Mouse (Mus musculus) liver, embryonic 13.5 days (tissue): ENCODE results near the gene Fgfr2. TPM values are rescaled to one million over a fixed set of nuclear protein-coding genes. Genes with fewer than 3 reads are reported as not detected.
A peak's percentile ranks its signal among the peaks of the same experiment; 100 is the strongest.

Experiments
- ATAC-seq: fragments of 200-750 bp; cut with Nextera tagmentation; 2 replicates; pipeline ENCODE4 v1.8.0; 2017; ENCODE audit warnings: low read depth, mild to moderate bottlenecking, moderate number of reproducible peaks, moderate library complexity
- DNase-seq: peaks from one replicate; pipeline ENCODE4 v3.0.0; 2022
- H3K27ac ChIP-seq: fragments of 300-500 bp; sonication (generic); 2 replicates; pipeline ENCODE4 v1.5.1; 2015; ENCODE audit warnings: moderate library complexity, mild to moderate bottlenecking, inconsistent platforms
- H3K27me3 ChIP-seq: fragments of 300-500 bp; sonication (generic); 2 replicates; pipeline ENCODE4 v1.6.1; 2015; ENCODE audit warnings: mild to moderate bottlenecking, inconsistent platforms
- H3K36me3 ChIP-seq: fragments of 300-500 bp; sonication (generic); 2 replicates; pipeline ENCODE4 v1.6.1; 2015; ENCODE audit warnings: mild to moderate bottlenecking, inconsistent platforms
- H3K4me1 ChIP-seq: fragments of 300-500 bp; sonication (generic); replicated peaks from 2 replicates; pipeline ENCODE4 v1.6.1; 2015; ENCODE audit warnings: inconsistent platforms
- H3K4me2 ChIP-seq: fragments of 300-500 bp; sonication (generic); 2 replicates; pipeline ENCODE4 v1.6.1; 2015; ENCODE audit warnings: inconsistent platforms, mild to moderate bottlenecking, moderate library complexity
- H3K4me3 ChIP-seq: fragments of 300-500 bp; sonication (generic); replicated peaks from 2 replicates; pipeline ENCODE4 v1.5.1; 2015; ENCODE audit warnings: mild to moderate bottlenecking, inconsistent platforms
- H3K9ac ChIP-seq: fragments of 300-500 bp; sonication (generic); 2 replicates; pipeline ENCODE4 v1.6.1; 2015; ENCODE audit warnings: mild to moderate bottlenecking, inconsistent platforms
- H3K9me3 ChIP-seq: fragments of 300-500 bp; sonication (generic); replicated peaks from 2 replicates; pipeline ENCODE4 v1.6.1; 2016; ENCODE audit warnings: inconsistent platforms
- WGBS: fragments of 180-500 bp; shearing (Covaris S2); methylation state at CpG from one replicate; pipeline ENCODE4 v1.1.7; 2015; ENCODE audit not compliant: insufficient replicate concordance; 5-methylcytosine and 5-hydroxymethylcytosine counted together
- polyA plus RNA-seq: library from polyadenylated mRNA; unstranded; fragments of >200 nt; fragmentation: Nextera tagmentation; extraction: Ambion mirVana; gene quantifications from 2 replicates; pipeline ENCODE4 v1.2.1, GENCODE M21; 2015

Fgfr2 gene
- polyA plus RNA-seq, 1 experiment from 2014 or later: 8.9 TPM

- H3K4me3 ChIP-seq: no peak overlapping the region
- 0 out of 2 replicates have a peak, but pooled peaks cover 6% of the 10 kb centered on the region for H3K4me1 ChIP-seq
- DNase-seq: no peak
- no peak overlapping the region for H3K9ac ChIP-seq
- ATAC-seq: peak; percentile 72
- no peak overlapping the region for H3K27ac ChIP-seq
- no peaks in the 10 kb centered on the region for H3K9me3 ChIP-seq
- H3K27me3 ChIP-seq: no peaks in the 10 kb centered on the region
- H3K4me2 ChIP-seq: no peak overlapping the region
- WGBS: 73% methylated on average over 6 of the region's 6 CpGs
- no peaks in the 10 kb centered on the region for H3K36me3 ChIP-seq
These were observed 2406.2 kb downstream of the Fgfr2 start for GRCm38 (mm10) chr7:130716989-130717388.

GRCm38 (mm10) chr7:130716341-130716740 lies 2406.8 kb downstream of the Fgfr2 start:
- Histone ChIP-seq H3K36me3 (no peaks in the 10 kb centered on the region), H3K4me1 (0 out of 2 replicates have a peak, but pooled peaks cover 6% of the 10 kb centered on the region), H3K9me3 (no peaks in the 10 kb centered on the region), H3K9ac (no peak overlapping the region), H3K4me3 (no peak overlapping the region), H3K27me3 (no peaks in the 10 kb centered on the region), H3K27ac (peak overlapping the region; percentile 29), H3K4me2 (no peak overlapping the region)
- WGBS: 57% methylated on average over 4 of the region's 4 CpGs
- DNase-seq: no peak
- no peak for ATAC-seq

DNA sequence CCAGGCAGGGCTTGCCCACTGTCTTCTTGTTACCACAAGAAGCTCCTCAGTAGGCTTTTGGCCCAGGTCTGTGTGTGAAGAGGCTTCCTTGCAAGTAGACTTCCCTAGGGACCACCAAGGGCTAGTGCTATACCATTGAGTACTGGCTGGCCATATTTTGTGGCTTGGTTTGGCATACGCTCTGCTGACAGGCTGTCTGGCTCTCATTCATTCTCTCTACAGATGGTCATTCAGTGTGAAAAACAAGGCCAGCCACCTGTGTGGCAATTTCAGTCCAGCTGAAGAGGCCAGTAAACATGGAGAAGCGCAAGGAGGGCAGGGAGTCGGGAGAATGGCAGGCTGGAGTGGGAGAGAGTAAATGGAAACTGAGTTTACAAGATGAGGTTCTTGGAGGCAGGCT lies 2407.7 kb downstream of the Fgfr2 start:
- Histone ChIP-seq H3K4me1 (0 out of 2 replicates have a peak, but pooled peaks cover 6% of the 10 kb centered on the region), H3K36me3 (no peaks in the 10 kb centered on the region), H3K9ac (no peak overlapping the region), H3K27ac (no peak overlapping the region), H3K4me2 (no peak overlapping the region), H3K27me3 (no peaks in the 10 kb centered on the region), H3K9me3 (no peaks in the 10 kb centered on the region), H3K4me3 (no peak overlapping the region)
- DNase-seq (no peak), ATAC-seq (no peak)
- WGBS: 73% methylated on average over 3 of the region's 3 CpGs

GRCm38 (mm10) chr7:130713319-130713718 lies 2409.8 kb downstream of the Fgfr2 start:
- DNase-seq (no peak), ATAC-seq (no peak)
- Histone ChIP-seq H3K4me3 (no peak overlapping the region), H3K4me2 (no peak overlapping the region), H3K27ac (no peak overlapping the region), H3K36me3 (no peaks in the 10 kb centered on the region), H3K9ac (no peak overlapping the region), H3K4me1 (peaks cover 14% of the 10 kb centered on the region; the same call in 1 of the 2 replicates), H3K27me3 (no peaks in the 10 kb centered on the region), H3K9me3 (no peaks in the 10 kb centered on the region)
- WGBS: 64% methylated on average over 6 of the region's 6 CpGs

- H3K9ac ChIP-seq: no peak overlapping the region
- H3K36me3 ChIP-seq: no peaks in the 10 kb centered on the region
- no peaks in the 10 kb centered on the region for H3K27me3 ChIP-seq
- no peak overlapping the region for H3K4me2 ChIP-seq
- H3K4me3 ChIP-seq: no peak overlapping the region
- 69% methylated on average over 7 of the region's 7 CpGs for WGBS
- no peak overlapping the region for H3K27ac ChIP-seq
- no peaks in the 10 kb centered on the region for H3K9me3 ChIP-seq
- DNase-seq (no peak), ATAC-seq (no peak)
- H3K4me1 ChIP-seq: peaks cover 14% of the 10 kb centered on the region; the same call in 1 of the 2 replicates
These were observed 2411.3 kb downstream of the Fgfr2 start for GRCm38 (mm10) chr7:130711851-130712250.

DNA sequence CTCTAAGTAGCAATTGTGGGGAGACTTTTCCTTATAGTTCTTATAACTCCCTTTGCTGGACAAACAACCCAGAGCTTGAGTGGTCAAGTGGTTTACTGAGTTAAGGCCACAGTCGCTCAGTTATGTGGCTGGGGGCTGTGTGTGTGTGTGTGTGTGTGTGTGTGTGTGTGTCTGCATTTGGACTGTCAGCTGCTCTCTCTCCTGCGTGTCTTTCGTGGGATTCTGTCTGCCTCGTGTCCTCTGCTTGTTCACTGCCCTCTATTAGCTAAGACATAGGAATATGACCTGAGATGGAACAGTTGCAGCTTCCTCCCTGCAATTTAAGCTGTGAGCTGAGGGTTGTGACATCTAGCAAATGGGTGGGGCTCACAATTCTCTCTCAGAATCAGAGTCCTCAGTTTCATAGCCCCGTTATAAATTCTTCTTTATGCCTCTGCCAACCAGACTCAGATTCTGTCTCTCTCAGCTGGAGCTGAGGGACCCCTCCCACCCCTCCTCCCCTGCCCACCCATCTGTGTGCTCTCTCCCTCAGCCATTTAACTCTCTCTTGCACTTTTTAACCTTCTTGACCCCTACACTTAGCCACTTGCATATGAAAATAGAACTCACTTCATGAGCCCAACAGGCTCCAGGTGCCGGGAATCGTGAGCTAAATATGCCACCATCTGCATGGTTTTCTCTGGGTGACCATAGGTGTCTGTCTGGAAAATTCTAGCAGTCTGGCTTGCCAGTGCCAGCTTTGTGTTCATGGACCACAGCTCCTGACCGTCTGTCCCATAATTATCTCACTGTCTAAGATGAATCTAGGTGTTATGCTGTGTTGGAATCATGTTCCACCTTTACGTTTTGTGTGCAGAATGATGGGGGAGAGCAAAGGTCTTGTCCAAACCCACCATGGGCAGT lies 2413.5 kb downstream of the Fgfr2 start:
- WGBS: 53% methylated on average over 9 of the region's 9 CpGs
- Histone ChIP-seq H3K4me3 (no peak overlapping the region), H3K4me1 (peaks cover 14% of the 10 kb centered on the region; the same call in 1 of the 2 replicates), H3K4me2 (no peak overlapping the region), H3K9me3 (no peaks in the 10 kb centered on the region), H3K9ac (no peak overlapping the region), H3K27ac (peak overlapping the region; percentile 50; the same call in 1 of the 2 replicates), H3K36me3 (no peaks in the 10 kb centered on the region), H3K27me3 (no peaks in the 10 kb centered on the region)
- ATAC-seq (peak; percentile 27; the same call in 1 of the 2 replicates), DNase-seq (no peak)

GRCm38 (mm10) chr7:130708940-130709339 lies 2414.2 kb downstream of the Fgfr2 start:
- no peaks in the 10 kb centered on the region for H3K9me3 ChIP-seq
- H3K9ac ChIP-seq: no peak overlapping the region
- no peak overlapping the region for H3K4me3 ChIP-seq
- H3K36me3 ChIP-seq: no peaks in the 10 kb centered on the region
- DNase-seq (no peak), ATAC-seq (peak; percentile 60)
- H3K4me2 ChIP-seq: no peak overlapping the region
- H3K27ac ChIP-seq: peak overlapping the region; percentile 50
- WGBS: 59% methylated on average over 9 of the region's 9 CpGs
- peaks cover 14% of the 10 kb centered on the region; the same call in 1 of the 2 replicates for H3K4me1 ChIP-seq
- H3K27me3 ChIP-seq: no peaks in the 10 kb centered on the region

DNA sequence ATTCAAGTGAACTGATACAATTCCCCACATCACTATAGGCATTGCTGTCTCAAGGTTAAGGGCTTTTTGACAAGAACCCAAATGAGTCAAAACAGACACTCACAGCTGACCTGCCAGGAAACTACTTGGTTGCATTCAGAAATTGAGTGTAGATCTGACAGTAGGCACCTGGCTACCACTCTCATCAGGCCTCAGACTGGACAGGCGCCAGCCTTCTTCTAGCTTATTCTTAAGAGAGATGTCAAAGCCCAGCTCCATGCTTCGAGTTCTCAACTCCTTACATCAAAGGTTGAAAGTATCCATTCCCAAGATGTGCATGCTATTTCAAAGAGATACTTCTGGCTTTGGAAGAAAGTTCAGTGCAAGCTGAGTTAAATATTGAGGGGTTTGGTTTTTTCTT lies 2417.9 kb downstream of the Fgfr2 start:
- Histone ChIP-seq H3K4me1 (peaks cover 7% of the 10 kb centered on the region; the same call in 1 of the 2 replicates), H3K9me3 (no peaks in the 10 kb centered on the region)
- WGBS: 60% methylated on average over 2 of the region's 2 CpGs

GRCm38 (mm10) chr7:130701336-130701735 lies 2421.8 kb downstream of the Fgfr2 start:
- no peaks in the 10 kb centered on the region for H3K27me3 ChIP-seq
- peaks cover 7% of the 10 kb centered on the region; the same call in 1 of the 2 replicates for H3K4me1 ChIP-seq
- DNase-seq (no peak), ATAC-seq (no peak)
- no peak overlapping the region for H3K9ac ChIP-seq
- no peak overlapping the region for H3K27ac ChIP-seq
- WGBS: 68% methylated on average over 1 of the region's 1 CpGs
- no peak overlapping the region for H3K4me3 ChIP-seq
- no peaks in the 10 kb centered on the region for H3K36me3 ChIP-seq
- H3K4me2 ChIP-seq: no peak overlapping the region
- H3K9me3 ChIP-seq: no peaks in the 10 kb centered on the region

More for the DNA sequence above, 2417.9 kb downstream of the Fgfr2 start:
- Histone ChIP-seq H3K4me2 (no peak overlapping the region), H3K27ac (no peak overlapping the region), H3K4me3 (no peak overlapping the region), H3K27me3 (no peaks in the 10 kb centered on the region), H3K9ac (no peak overlapping the region), H3K36me3 (no peaks in the 10 kb centered on the region)
- DNase-seq (no peak), ATAC-seq (no peak)

GRCm38 (mm10) chr7:130698480-130698879 lies 2424.7 kb downstream of the Fgfr2 start:
- H3K4me3 ChIP-seq: no peak overlapping the region
- DNase-seq: no peak
- no peaks in the 10 kb centered on the region for H3K36me3 ChIP-seq
- no peak overlapping the region for H3K27ac ChIP-seq
- peaks cover 23% of the 10 kb centered on the region for H3K4me1 ChIP-seq
- H3K9ac ChIP-seq: no peak overlapping the region
- no peak overlapping the region for H3K4me2 ChIP-seq
- ATAC-seq: no peak
- no peaks in the 10 kb centered on the region; the same call in 1 of the 2 replicates for H3K27me3 ChIP-seq
- no peaks in the 10 kb centered on the region for H3K9me3 ChIP-seq

- 79% methylated on average over 16 of the region's 16 CpGs for WGBS
- H3K4me1 ChIP-seq: peaks cover 35% of the 10 kb centered on the region
These were observed 2426.6 kb downstream of the Fgfr2 start for GRCm38 (mm10) chr7:130696347-130697234.

More at GRCm38 (mm10) chr7:130696347-130697234, 2426.6 kb downstream of the Fgfr2 start:
- Histone ChIP-seq H3K36me3 (no peaks in the 10 kb centered on the region), H3K4me2 (no peak overlapping the region), H3K27ac (no peak overlapping the region), H3K9ac (no peak overlapping the region), H3K9me3 (no peaks in the 10 kb centered on the region), H3K27me3 (peaks cover 17% of the 10 kb centered on the region), H3K4me3 (no peak overlapping the region)
- ATAC-seq: no peak
- DNase-seq: no peak
